Mouse (Mus musculus) intestine, postnatal 0 days (tissue): ENCODE results near the gene Map3k5. TPM values are rescaled to one million over a fixed set of nuclear protein-coding genes. Genes with fewer than 3 reads are reported as not detected.

Source experiments
- ATAC-seq: fragments of 200-750 bp; cut with Nextera tagmentation; 2 replicates; pipeline ENCODE4 v1.8.0; 2017; ENCODE audit warnings: mild to moderate bottlenecking, moderate TSS enrichment, moderate library complexity
- H3K27ac ChIP-seq: fragments of 300-500 bp; sonication (generic); 2 replicates; pipeline ENCODE4 v1.5.1; 2014; ENCODE audit warnings: mild to moderate bottlenecking, low read depth, low read length, moderate library complexity
- H3K27me3 ChIP-seq: fragments of 300-500 bp; sonication (generic); replicated peaks from 2 replicates; pipeline ENCODE4 v1.6.1; 2014; ENCODE audit warnings: low read length, mixed read lengths; ENCODE audit not compliant: control insufficient read depth, insufficient read depth
- H3K36me3 ChIP-seq: fragments of 300-500 bp; sonication (generic); 2 replicates; pipeline ENCODE4 v1.6.1; 2014; ENCODE audit warnings: mild to moderate bottlenecking, moderate library complexity; ENCODE audit not compliant: control insufficient read depth, insufficient read depth
- H3K4me1 ChIP-seq: fragments of 300-500 bp; sonication (generic); replicated peaks from 2 replicates; pipeline ENCODE4 v1.6.1; 2014; ENCODE audit warnings: antibody characterized with exemption, low read length, mixed read lengths; ENCODE audit not compliant: control insufficient read depth, insufficient read depth
- H3K4me2 ChIP-seq: fragments of 300-500 bp; sonication (generic); replicated peaks from 2 replicates; pipeline ENCODE4 v1.6.1; 2014; ENCODE audit warnings: low read depth, mild to moderate bottlenecking, moderate library complexity
- H3K4me3 ChIP-seq: fragments of 300-500 bp; sonication (generic); 2 replicates; pipeline ENCODE4 v1.5.1; 2014; ENCODE audit warnings: low read depth, low read length
- H3K9ac ChIP-seq: fragments of 300-500 bp; sonication (generic); 2 replicates; pipeline ENCODE4 v1.6.1; 2014; ENCODE audit warnings: mild to moderate bottlenecking, low read depth, low read length
- H3K9me3 ChIP-seq: fragments of 300-500 bp; sonication (generic); 2 replicates; pipeline ENCODE4 v1.6.1; 2016; ENCODE audit warnings: mixed run types; ENCODE audit not compliant: control insufficient read depth
- CTCF ChIP-seq: sonication (generic); IDR thresholded peaks from 2 replicates; pipeline ENCODE4 v1.5.1; 2016; ENCODE audit warnings: low read depth, mild to moderate bottlenecking, control low read depth, antibody characterized with exemption, moderate library complexity
- WGBS: fragments of 180-500 bp; shearing (Covaris S2); extraction: QIAGEN DNeasy Blood & Tissue Kit; methylation state at CpG from one replicate; pipeline ENCODE4 v1.1.7; 2014; 5-methylcytosine and 5-hydroxymethylcytosine counted together
- polyA plus RNA-seq: library from polyadenylated mRNA; unstranded; fragments of >200 nt; fragmentation: Nextera tagmentation; extraction: Ambion mirVana; gene quantifications from 2 replicates; pipeline ENCODE4 v1.2.1, GENCODE M21; 2015

Gene Map3k5
- 1.5 and 1.8 TPM in 2 replicates for polyA plus RNA-seq

DNA sequence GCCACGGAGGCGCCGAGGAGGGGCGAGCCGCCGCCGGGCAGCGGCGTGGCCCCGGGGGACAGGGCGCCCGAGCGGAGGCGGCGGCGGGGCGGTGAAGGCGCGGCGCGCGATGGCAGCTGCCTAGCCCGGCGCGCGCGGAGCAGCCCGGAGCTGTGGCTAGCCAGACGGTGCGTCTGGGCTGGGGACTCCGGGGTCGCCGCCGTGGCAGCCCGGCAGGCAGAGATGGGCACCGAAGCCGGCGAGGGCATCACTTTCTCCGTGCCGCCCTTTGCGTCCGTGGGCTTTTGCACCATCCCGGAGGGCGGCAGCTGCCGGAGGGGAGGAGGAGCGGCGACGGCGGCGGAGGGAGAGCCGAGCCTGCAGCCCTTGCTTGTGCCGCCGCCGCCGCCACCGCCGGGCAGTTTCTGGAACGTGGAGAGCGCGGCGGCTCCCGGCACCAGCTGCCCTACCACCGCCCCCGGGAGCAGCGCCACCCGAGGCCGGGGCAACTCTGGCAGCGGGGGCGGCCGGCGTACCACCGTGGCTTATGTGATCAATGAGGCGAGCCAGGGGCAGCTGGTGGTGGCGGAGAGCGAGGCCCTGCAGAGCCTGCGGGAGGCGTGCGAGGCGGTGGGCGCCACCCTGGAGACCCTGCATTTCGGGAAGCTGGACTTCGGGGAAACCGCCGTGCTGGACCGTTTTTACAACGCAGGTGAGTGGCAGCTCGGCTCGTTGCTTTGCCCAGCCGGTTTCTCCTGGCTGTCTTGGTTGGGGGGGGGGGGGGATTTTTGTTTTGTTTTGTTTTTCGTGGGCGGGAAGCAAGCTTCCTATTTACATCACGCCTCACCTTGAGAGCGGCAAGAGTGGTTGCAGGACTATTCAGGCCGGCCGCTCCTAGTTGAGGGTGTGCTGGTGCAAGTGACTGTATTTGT, at the start of gene Map3k5:
Gene Map3k5, plus strand, starts transcription at position 89 of the 911 bp plus-strand sequence.
- Histone ChIP-seq H3K9me3 (no peaks in the 10 kb centered on the region), H3K9ac (peak within 1 kb of the TSS; percentile 78), H3K36me3 (no peaks in the 10 kb centered on the region), H3K4me1 (no peaks in the 10 kb centered on the region), H3K27me3 (no peaks in the 10 kb centered on the region), H3K4me2 (peak within 1 kb of the TSS; percentile 92), H3K4me3 (peak within 1 kb of the TSS; percentile 85), H3K27ac (peak within 1 kb of the TSS; percentile 91)
- ATAC-seq: peak; percentile 42
- under 1% methylated on average over 67 of the region's 95 CpGs for WGBS
- peak; percentile 51 for TF ChIP-seq CTCF

DNA sequence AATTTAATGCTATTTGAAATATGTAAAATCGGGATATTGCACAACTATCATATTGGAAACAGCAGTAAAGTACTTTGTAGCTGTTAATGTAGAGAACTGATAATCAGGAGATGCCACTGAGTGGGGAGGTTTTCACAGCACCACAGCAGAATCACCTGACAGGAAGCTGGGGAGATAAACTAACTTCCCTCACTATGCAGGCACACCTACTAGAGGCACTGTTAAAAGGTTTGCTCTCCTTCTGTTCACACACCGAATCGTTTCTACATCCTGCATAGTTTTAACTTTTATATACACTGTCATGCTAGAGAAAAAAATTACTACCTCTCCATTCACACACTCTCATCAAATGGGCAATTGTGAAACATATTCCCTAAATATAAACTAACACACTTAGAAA, 48.0 kb upstream of the Map3k5 start:
- Histone ChIP-seq H3K4me1 (no peaks in the 10 kb centered on the region), H3K4me2 (no peak overlapping the region), H3K9me3 (no peaks in the 10 kb centered on the region), H3K27ac (no peak overlapping the region), H3K36me3 (peaks cover 15% of the 10 kb centered on the region), H3K9ac (no peak overlapping the region), H3K4me3 (no peak overlapping the region), H3K27me3 (no peaks in the 10 kb centered on the region)
- WGBS: 74% methylated on average over 3 of the region's 3 CpGs
- no peak for ATAC-seq
- no peak for TF ChIP-seq CTCF

DNA sequence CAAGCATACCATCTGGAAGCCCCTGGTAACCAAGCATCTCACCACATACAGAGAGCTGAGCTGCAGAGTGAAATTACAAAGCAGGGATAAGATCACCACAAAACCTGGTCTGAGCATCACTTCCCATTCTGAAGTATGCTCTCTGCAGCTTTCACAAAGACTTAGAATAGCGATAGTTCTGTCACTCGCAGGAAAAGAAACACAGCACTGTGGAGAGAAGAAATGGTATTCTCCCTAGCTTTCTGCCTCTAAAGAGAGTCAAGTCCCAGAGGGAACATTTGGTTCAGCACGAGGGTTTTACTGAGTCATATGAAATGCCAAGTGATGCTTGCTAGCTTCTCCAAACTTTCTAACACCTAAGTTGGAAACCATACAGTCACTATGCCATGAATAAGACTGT, 44.4 kb upstream of the Map3k5 start:
- H3K4me1 ChIP-seq: no peaks in the 10 kb centered on the region
- no peak for TF ChIP-seq CTCF
- H3K27ac ChIP-seq: no peak overlapping the region
- no peaks in the 10 kb centered on the region for H3K9me3 ChIP-seq
- H3K4me3 ChIP-seq: no peak overlapping the region
- WGBS: 87% methylated on average over 3 of the region's 3 CpGs
- H3K27me3 ChIP-seq: no peaks in the 10 kb centered on the region
- H3K36me3 ChIP-seq: peaks cover 15% of the 10 kb centered on the region
- H3K9ac ChIP-seq: no peak overlapping the region
- no peak for ATAC-seq
- no peak overlapping the region for H3K4me2 ChIP-seq

DNA sequence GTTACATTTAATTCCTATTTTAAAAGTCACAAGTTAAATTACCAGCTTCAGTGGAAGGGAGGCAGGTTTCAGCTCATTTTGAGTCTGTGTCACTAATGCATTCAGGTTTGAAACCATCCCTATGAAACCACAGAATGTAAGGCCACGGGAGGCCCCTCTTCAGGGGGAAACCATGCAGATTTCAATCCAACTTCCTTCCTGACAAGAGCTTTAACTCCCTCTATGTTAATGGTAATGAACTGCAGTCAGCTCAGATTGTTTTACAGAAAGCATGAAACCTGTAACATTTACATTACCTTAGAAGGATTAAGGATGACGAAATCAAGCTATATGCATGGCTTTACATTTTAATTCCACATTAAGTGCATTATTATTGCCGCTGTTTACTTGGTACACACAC, 42.6 kb upstream of the Map3k5 start:
- 70% methylated on average over 3 of the region's 3 CpGs for WGBS
- no peaks in the 10 kb centered on the region for H3K27me3 ChIP-seq

DNA sequence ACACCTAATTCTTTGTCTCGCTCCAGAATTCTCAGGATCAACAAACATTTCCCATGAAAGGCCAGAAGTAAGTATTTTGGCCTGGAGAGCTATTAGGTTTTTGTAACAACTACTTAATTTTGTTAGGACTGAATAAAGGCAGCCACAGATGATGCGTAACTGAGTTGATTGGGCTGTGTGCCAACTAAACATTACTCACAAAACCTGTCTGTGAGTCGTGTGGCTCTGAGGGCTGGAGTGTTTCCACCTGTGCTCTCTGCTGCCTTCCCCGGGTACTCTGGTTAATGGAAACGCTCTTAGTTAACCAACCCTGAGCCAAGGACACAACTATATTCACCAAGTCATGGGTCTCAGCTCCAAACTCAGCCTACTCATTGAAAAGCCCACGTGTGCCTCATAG, 41.1 kb upstream of the Map3k5 start:
- no peaks in the 10 kb centered on the region for H3K9me3 ChIP-seq
- peaks cover 20% of the 10 kb centered on the region; the same call in 1 of the 2 replicates for H3K36me3 ChIP-seq
- no peak for ATAC-seq
- H3K4me3 ChIP-seq: no peak overlapping the region
- no peaks in the 10 kb centered on the region for H3K27me3 ChIP-seq
- no peak overlapping the region for H3K9ac ChIP-seq
- H3K4me2 ChIP-seq: no peak overlapping the region
- no peak overlapping the region for H3K27ac ChIP-seq
- WGBS: 67% methylated on average over 6 of the region's 6 CpGs
- no peaks in the 10 kb centered on the region for H3K4me1 ChIP-seq
- TF ChIP-seq CTCF: no peak

More for the DNA sequence above, 42.6 kb upstream of the Map3k5 start:
- no peak for ATAC-seq
- H3K9ac ChIP-seq: no peak overlapping the region
- no peak overlapping the region for H3K4me2 ChIP-seq
- H3K4me3 ChIP-seq: no peak overlapping the region
- no peaks in the 10 kb centered on the region for H3K4me1 ChIP-seq
- H3K27ac ChIP-seq: no peak overlapping the region
- 0 out of 2 replicates have a peak, but pooled peaks have one; percentile 23 for TF ChIP-seq CTCF
- no peaks in the 10 kb centered on the region for H3K9me3 ChIP-seq
- H3K36me3 ChIP-seq: peaks cover 17% of the 10 kb centered on the region; the same call in 1 of the 2 replicates

DNA sequence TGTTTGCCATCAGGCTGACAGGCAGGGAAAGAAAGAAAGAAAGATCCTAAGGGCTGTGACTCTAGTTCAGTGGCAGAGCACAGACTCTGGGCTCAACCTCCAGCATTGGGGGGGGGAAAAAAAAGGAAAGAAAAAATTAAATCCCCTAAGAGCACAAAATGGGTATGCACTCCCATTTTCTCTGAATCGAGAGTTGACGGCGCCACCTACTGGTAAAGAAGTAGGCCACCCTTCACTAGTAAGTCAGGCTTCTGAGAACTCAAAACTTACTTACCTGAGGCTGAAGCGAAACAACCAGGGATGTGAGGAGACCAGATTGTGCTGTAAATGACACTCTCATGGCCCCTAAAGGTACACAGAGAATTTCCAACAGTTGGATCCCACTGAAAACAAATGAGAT, 40.3 kb upstream of the Map3k5 start:
- no peak overlapping the region for H3K4me2 ChIP-seq
- H3K4me3 ChIP-seq: no peak overlapping the region
- TF ChIP-seq CTCF: peak; percentile 80
- H3K9me3 ChIP-seq: no peaks in the 10 kb centered on the region
- no peaks in the 10 kb centered on the region for H3K4me1 ChIP-seq
- peaks cover 22% of the 10 kb centered on the region; the same call in 1 of the 2 replicates for H3K36me3 ChIP-seq
- no peak overlapping the region for H3K27ac ChIP-seq
- H3K27me3 ChIP-seq: no peaks in the 10 kb centered on the region
- H3K9ac ChIP-seq: no peak overlapping the region
- 18% methylated on average over 4 of the region's 4 CpGs for WGBS
- ATAC-seq: no peak
